Mouse (Mus musculus): ENCODE measurements around the gene Zfp568. TPM values are rescaled to one million over a fixed set of nuclear protein-coding genes. Genes with fewer than 3 reads are reported as not detected.
"Not testable (repeated sequence)": the region's sequence is repeated elsewhere in the genome, so short reads cannot be mapped to it uniquely, and the experiment has no call there.

Gene Zfp568
- total and polyA plus RNA-seq, 3 experiments = 10.6 to 12.6 (median 11.5) TPM

DNA sequence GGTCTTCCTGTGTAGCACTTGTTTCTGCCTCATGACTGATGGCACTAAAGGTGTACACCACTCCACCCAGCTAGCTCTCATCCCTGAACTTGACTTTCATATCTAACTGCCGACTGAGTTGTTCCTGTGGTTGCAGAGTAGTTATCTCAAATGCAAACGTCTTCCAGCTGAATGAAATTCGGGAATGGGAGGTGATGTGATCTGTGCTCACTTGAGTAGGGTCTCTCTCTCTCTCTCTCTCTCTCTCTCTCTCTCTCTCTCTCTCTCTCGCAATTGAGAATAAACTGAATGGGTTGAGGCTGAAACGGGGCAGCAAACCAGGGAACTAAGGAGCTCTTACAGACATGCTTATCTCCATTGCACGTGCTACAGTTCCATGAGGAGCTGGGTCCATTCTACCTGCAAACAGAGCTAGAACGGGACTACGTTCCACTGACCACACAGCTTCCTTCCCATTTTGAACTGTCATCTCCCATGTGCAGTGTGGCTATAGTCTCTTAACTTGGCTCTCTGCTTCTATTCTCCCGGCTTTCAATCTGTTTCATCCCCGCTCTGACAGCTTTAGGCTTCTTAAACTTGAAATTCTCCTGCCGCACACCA, 25.5 kb upstream of the Zfp568 start:
- dilution Hi-C loops (cut with MboI; ENCODE audit: extremely low pct_ligation_motif_present, extremely low pct_unique_long_range_greater_than_20kb, low sequenced_read_pairs) (no loop called here), in situ Hi-C loops (cut with MboI; ENCODE audit: low pct_ligation_motif_present, low pct_unique_long_range_greater_than_20kb, low sequenced_read_pairs) (no loop called here)
- Histone ChIP-seq H3K79me2 (replicated peaks; ENCODE audit: control insufficient read depth, extremely low read depth, insufficient read depth, poor library complexity, severe bottlenecking) (no peaks in the 10 kb centered on the region), H3K9me3 (replicated peaks; ENCODE audit: low read length) (peaks cover 5% of the 10 kb centered on the region), H3K4me2 (ENCODE audit: insufficient read depth, low read depth, poor library complexity, severe bottlenecking) (no peak overlapping the region), H3K4me1 (ENCODE audit: control insufficient read depth in 1 of 2, insufficient read depth in 2 of 2) (peaks cover 0 to 3% of the 10 kb centered on the region in 2 experiments; a peak in 1 of 4 replicates), H3K4me3 (replicated peaks in 1 of 3; ENCODE audit: low read depth in 2 of 3, low read length in 2 of 3, poor library complexity in 1 of 3) (no peak overlapping the region), H3K27me3 (replicated peaks) (no peaks in the 10 kb centered on the region), H3K36me3 (replicated peaks in 1 of 2; ENCODE audit: control insufficient read depth in 1 of 2, insufficient read depth in 1 of 2, low read length in 1 of 2) (no peaks in the 10 kb centered on the region), H3K27ac (ENCODE audit: insufficient read depth, low read depth) (no peak overlapping the region), H3K9ac (ENCODE audit: insufficient read depth, low read depth) (no peak overlapping the region)
- no peak for DNase-seq (ENCODE audit: extremely low read depth)
- no peak for TF ChIP-seq E2F4 (IDR thresholded peaks at IDR 0.05; ENCODE audit: insufficient replicate concordance, low read depth, low read length)
- TF ChIP-seq NRF1 (IDR thresholded peaks at IDR 0.05; ENCODE audit: low read depth, low read length) = no peak
- no peak for TF ChIP-seq RCOR1 (conservative IDR thresholded peaks at IDR 0.05; ENCODE audit: low read depth, low read length)
- no peak for TF ChIP-seq ELF1 (IDR thresholded peaks at IDR 0.05; ENCODE audit: low read depth, low read length)
- TF ChIP-seq POLR2A (IDR thresholded peaks at IDR 0.05; ENCODE audit: low read depth, low read length) = no peak
- TF ChIP-seq ZNF384 (IDR thresholded peaks at IDR 0.05; ENCODE audit: low read depth, low read length) = no peak
- no peak for TF ChIP-seq MAX (IDR thresholded peaks at IDR 0.05; ENCODE audit: low read length)
- TF ChIP-seq GABPA (IDR thresholded peaks at IDR 0.05; ENCODE audit: insufficient replicate concordance, low read depth, low read length) = no peak
- no peak for TF ChIP-seq POLR2AphosphoS2 (IDR thresholded peaks at IDR 0.05; ENCODE audit: low read depth, low read length)
- no peak for TF ChIP-seq JUN (IDR thresholded peaks at IDR 0.05; ENCODE audit: insufficient read depth, low read depth, low read length)
- no peak for TF ChIP-seq USF1 (IDR thresholded peaks at IDR 0.05; ENCODE audit: low read depth, low read length)
- no peak for TF ChIP-seq UBTF (IDR thresholded peaks at IDR 0.05; ENCODE audit: low read depth, low read length)

- no peak overlapping the region for H3K9ac ChIP-seq (ENCODE audit: insufficient read depth, low read depth)
- H3K36me3 ChIP-seq (replicated peaks in 1 of 2; ENCODE audit: control insufficient read depth in 1 of 2, insufficient read depth in 1 of 2, low read length in 1 of 2) = no peaks in the 10 kb centered on the region
- H3K27ac ChIP-seq (ENCODE audit: insufficient read depth, low read depth) = no peak overlapping the region
- no peak overlapping the region for H3K4me2 ChIP-seq (ENCODE audit: insufficient read depth, low read depth, poor library complexity, severe bottlenecking)
- DNase-seq (ENCODE audit: extremely low read depth) = no peak
- in situ Hi-C loops (cut with MboI; ENCODE audit: low pct_ligation_motif_present, low pct_unique_long_range_greater_than_20kb, low sequenced_read_pairs) = no loop called here
- no peak for TF ChIP-seq E2F4 (IDR thresholded peaks at IDR 0.05; ENCODE audit: insufficient replicate concordance, low read depth, low read length)
- no peak for TF ChIP-seq SMC3 (IDR thresholded peaks at IDR 0.05; ENCODE audit: low read depth, low read length)
- TF ChIP-seq RCOR1 (conservative IDR thresholded peaks at IDR 0.05; ENCODE audit: low read depth, low read length) = no peak
- no peak for TF ChIP-seq TCF12 (IDR thresholded peaks at IDR 0.05; ENCODE audit: low read depth, low read length)
- no peak for TF ChIP-seq IRF4 (IDR thresholded peaks at IDR 0.05; ENCODE audit: low read depth, low read length)
- no peak for TF ChIP-seq MEF2A (IDR thresholded peaks at IDR 0.05; ENCODE audit: borderline replicate concordance, low read depth, low read length)
- no peak for TF ChIP-seq CHD2 (IDR thresholded peaks at IDR 0.05; ENCODE audit: low read length)
- TF ChIP-seq ZMIZ1 (IDR thresholded peaks at IDR 0.05; ENCODE audit: low read depth, low read length) = no peak
- no peak for TF ChIP-seq BHLHE40 (IDR thresholded peaks at IDR 0.05; ENCODE audit: low read depth, low read length)
- H3K9me3 ChIP-seq (replicated peaks; ENCODE audit: low read length) = peaks cover 5% of the 10 kb centered on the region
- H3K4me1 ChIP-seq (ENCODE audit: control insufficient read depth in 1 of 2, insufficient read depth in 2 of 2) = peaks cover 0 to 3% of the 10 kb centered on the region in 2 experiments; a peak in 1 of 4 replicates
- dilution Hi-C loops (cut with MboI; ENCODE audit: extremely low pct_ligation_motif_present, extremely low pct_unique_long_range_greater_than_20kb, low sequenced_read_pairs) = no loop called here
- no peaks in the 10 kb centered on the region for H3K27me3 ChIP-seq (replicated peaks)
- no peaks in the 10 kb centered on the region for H3K79me2 ChIP-seq (replicated peaks; ENCODE audit: control insufficient read depth, extremely low read depth, insufficient read depth, poor library complexity, severe bottlenecking)
- no peak overlapping the region for H3K4me3 ChIP-seq (replicated peaks in 1 of 3; ENCODE audit: low read depth in 2 of 3, low read length in 2 of 3, poor library complexity in 1 of 3)
Measured at GRCm38 (mm10) chr7:29959004-29959403, 24.8 kb upstream of the Zfp568 start.

GRCm38 (mm10) chr7:29965115-29965810, 18.5 kb upstream of the Zfp568 start:
- H3K4me2 ChIP-seq (ENCODE audit: insufficient read depth, low read depth, poor library complexity, severe bottlenecking); H3K27me3 ChIP-seq (replicated peaks); H3K9me3 ChIP-seq (replicated peaks; ENCODE audit: low read length); H3K4me1 ChIP-seq (ENCODE audit: control insufficient read depth in 1 of 2, insufficient read depth in 2 of 2); dilution Hi-C loops (cut with MboI; ENCODE audit: extremely low pct_ligation_motif_present, extremely low pct_unique_long_range_greater_than_20kb, low sequenced_read_pairs); H3K36me3 ChIP-seq (replicated peaks in 1 of 2; ENCODE audit: control insufficient read depth in 1 of 2, insufficient read depth in 1 of 2, low read length in 1 of 2); H3K79me2 ChIP-seq (replicated peaks; ENCODE audit: control insufficient read depth, extremely low read depth, insufficient read depth, poor library complexity, severe bottlenecking); in situ Hi-C loops (cut with MboI; ENCODE audit: low pct_ligation_motif_present, low pct_unique_long_range_greater_than_20kb, low sequenced_read_pairs); H3K9ac ChIP-seq (ENCODE audit: insufficient read depth, low read depth); DNase-seq (ENCODE audit: extremely low read depth); H3K27ac ChIP-seq (ENCODE audit: insufficient read depth, low read depth); H3K4me3 ChIP-seq (replicated peaks in 1 of 3; ENCODE audit: low read depth in 2 of 3, low read length in 2 of 3, poor library complexity in 1 of 3): not testable (repeated sequence)

Data from CH12.LX (cell line).